Mouse (Mus musculus) kidney, adult 9 months (tissue): ENCODE measurements around the gene Trmt2a.
A peak's percentile ranks its signal among the peaks of the same experiment; 100 is the strongest.
"Not testable (repeated sequence)": the region's sequence is repeated elsewhere in the genome, so short reads cannot be mapped to it uniquely, and the experiment has no call there.

Source experiments
- DNase-seq: peaks from one replicate; pipeline ENCODE4 v3.0.0; 2022

Gene Trmt2a

DNA sequence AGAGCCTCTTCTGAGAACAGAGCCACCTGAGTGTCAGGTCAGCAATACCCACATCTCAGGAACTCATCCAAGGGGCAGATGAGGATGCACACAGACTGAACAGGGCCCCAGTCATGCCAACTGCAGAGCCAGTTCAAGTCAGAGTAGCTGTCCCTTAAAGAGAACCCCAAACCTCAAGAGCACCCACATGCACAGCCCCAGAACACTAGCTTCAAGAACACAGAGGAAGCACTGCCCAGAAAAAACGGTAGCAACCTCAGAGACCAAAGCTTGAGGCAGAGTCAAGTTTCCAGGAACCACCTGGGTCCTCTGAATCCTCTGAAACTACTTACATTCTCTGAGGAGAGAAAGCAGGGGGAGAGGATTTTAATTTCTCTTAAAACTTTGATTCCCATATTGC is 15.0 kb upstream of the Trmt2a start:
- no peak for DNase-seq

GRCm38 (mm10) chr16:18233919-18234670 is 14.4 kb upstream of the Trmt2a start:
- DNase-seq = no peak

DNA sequence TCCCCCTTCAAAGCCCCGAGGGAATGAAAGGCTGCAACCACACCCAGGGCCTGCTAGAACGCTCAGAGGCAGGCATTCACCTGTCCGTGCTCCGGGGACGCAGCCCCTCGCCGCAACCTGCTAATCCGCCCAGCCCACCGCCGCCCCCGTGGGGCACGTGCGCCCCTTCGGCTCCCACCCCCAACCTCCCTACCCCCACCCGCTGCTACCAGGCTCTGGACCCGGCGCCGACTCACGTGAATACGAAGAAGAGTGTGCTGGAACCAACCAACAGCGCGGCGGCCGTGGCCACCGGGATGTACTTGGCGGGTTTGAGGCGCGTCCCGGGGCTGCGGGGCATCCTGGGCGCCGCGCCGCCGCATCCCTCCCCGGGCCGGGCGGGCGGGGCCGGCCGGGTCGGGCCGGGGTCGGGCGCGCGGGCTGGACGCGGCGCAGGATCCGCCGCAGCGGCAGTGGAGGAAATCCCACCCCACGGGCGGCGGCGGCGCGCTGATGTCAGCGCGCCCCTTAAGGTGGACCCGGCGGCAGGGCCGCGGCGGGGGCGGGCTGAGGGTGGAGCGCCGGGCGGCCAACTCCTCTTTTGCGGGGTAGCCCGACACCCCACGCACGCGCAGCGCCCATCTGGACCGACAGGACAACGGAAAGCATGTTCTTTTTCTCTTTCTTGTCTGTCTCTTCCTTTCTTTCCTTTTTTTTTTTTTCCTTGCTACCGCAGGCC is 13.6 kb upstream of the Trmt2a start, which contains the start of gene Zdhhc8:
TSS of gene Zdhhc8 (minus strand) at position 466 of the 718 bp plus-strand sequence.
- DNase-seq = peak; percentile 35

GRCm38 (mm10) chr16:18235389-18236065 is 13.0 kb upstream of the Trmt2a start:
- peak; percentile 71 for DNase-seq

DNA sequence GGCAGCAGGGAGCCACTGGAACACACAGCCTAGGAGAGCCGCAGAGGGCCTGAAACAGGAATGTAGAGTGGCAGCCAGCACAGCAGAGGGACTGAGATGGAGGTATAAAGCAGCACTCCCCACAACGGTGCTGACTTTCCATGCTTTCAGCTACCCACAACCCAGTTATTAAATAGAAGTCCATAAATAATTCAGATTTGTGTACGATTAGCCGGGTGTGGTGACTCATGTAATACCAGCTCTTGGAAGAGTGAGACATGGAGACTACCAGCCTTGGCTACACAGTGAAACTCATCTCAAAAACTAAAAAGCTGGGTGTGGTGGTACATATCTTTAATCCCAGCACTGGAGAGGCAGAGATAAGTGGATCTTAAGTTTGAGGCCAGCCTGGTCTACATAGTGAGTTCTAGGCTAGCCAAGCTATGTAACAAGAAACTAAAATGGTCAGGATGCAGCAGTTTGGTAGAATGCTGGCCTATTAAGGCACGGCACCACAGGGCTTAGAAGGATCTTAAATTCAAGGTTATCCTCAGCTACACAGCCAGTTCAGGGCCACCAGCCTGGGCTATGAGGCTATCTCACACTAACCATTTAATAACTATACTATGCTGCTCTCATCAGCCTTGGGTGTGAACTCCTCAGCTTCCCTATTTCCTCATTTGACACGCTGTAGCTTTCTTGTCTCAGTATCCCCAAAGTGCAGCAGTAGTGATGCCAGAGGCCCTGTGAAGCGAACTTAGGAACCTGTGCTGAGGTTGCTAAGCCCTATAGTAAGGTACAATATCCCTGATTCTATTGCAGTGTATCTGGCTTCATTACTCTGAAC is 11.6 kb upstream of the Trmt2a start:
- no peak for DNase-seq

DNA sequence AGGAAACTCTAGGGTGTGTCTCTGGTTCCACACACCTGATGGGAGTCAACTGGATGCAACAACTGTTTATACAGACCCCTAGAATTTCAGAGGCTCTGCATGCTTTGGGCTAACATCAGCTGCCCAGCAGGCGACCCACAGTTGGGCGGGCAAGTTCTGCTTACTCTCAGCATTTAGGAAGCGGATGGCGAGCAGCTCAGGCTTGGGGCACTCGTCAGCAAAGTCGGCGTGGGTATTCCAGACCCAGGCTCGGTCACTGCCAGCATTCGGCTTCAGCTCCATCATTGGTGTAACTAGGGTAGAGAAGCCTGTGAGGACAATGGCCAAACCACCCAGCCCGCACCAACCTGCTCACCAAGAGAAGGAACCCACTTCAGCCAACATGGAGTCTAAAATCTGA is 6.9 kb upstream of the Trmt2a start:
- no peak for DNase-seq

DNA sequence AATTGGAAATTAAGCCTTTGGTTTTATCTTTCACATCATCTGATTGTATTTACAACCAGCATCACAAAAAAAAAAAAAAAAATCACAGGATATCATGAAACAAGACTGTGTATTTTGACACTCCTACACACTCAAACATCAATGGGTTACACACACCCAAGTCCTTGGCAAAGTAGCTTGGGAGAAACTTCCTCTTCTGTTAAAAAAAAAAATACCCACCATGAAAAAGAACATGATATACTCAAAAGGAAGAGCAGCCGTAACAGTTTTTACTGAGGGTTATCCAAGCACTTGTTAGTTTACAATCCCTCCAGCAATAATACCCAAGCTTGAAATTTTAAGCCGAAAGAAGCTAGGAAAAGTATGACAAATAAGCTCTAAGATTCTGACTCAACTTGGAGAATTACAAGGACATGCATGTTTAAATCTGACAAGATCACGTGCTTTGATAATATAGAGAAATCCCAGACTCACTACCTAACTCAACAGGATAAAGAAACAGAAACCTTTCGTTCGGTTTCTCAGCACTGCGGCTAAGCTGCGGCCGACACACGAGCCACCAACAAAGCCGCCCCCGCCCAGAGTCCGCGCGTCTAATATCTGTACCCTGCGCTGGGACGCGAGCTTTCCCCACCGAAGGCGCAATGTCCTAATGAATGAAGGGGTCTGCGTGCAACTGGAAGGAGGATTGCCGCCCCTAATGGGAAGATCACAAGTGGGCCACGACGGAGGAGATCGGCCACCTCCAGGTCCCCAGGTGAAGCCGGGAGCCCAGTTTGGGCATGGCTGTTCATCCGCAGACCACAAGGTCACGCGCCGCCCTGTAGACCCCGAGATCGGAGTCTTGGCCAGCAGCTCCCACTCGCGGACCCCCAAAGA is 719 bp upstream of the Trmt2a start:
- no peak for DNase-seq

DNA sequence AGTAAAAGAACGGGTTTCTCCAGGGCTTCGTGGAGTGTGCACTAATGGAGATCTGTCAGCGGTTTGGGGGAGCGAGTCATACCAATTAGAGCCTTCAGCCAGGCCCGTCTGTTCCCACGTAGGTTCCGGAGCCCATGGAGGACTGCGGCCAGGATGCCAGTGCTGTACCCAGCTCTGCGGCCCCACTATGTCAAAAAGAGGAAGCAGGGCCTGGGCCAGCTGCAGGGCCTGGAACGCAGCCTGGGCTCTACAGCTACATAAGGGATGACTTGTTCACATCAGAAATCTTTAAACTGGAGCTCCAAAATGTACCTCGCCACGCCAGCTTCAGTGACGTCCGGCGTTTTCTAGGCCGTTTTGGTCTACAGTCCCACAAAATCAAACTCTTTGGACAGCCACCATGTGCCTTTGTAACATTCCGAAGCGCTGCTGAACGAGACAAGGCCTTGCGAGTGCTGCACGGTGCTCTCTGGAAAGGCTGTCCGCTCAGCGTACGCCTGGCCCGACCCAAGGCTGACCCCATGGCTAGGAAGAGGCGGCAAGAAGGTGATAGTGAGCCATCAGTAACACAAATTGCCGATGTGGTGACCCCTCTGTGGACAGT is 987 bp downstream of the Trmt2a start:
- DNase-seq = peak; percentile 38

DNA sequence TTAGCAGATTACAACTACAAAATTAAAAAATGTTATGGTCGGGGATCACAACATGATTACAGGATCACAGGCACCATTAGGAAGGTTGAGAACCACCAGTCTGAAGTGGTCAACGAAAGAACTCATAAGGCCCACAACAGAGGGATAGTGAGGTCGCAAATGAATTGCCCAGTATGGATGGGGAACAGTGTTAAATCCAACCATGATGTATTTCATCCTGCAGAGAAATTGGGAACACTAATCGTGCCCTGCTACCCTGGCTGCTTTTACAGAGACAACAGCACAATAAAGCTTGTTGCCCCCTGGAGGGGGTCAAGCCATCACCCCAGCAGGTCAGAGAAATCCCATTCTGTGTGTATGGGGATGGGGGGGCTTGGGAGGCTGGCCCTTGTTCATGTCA is 1.8 kb downstream of the Trmt2a start:
- DNase-seq = no peak

DNA sequence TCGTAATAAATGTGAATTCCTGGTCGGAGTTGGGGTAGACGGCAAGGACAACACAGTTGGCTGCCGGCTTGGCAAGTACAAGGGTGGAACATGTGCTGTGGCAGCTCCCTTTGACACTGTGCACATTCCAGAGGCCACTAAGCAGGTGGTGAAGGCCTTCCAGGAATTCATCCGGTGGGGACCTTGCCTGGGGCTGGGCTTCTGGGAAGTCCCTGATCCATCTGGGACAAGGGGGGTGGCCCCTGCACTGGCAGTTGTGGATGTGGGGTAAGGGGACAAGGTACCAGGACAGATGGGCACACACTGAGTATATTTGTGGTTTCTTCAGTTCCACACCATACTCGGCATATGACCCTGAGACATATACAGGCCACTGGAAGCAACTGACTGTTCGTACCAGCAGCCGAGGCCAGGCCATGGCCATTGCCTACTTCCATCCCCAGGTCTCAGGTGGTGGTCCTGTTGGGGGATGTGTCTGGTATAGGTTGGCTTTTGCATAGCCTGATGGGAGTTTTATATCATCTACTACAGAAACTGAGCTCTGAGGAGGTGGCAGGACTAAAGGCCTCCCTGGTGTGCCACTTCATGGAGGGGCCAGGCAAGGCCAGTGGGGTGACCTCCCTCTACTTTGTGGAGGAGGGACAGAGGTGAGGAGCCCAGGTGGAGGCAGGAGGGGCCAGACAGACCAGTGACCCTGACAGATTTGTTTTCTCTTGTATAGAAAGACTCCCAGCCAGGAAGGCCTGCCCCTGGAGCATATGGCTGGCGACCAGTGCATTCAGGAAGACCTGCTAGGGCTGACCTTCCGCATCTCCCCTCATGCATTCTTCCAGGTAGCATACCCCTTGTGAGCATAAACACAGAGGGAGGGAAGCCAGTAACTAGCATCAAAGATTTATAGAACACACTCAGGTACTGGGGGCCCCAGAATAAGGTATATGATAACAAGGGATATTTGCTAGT is 2.6 kb downstream of the Trmt2a start:
- DNase-seq = no peak

DNA sequence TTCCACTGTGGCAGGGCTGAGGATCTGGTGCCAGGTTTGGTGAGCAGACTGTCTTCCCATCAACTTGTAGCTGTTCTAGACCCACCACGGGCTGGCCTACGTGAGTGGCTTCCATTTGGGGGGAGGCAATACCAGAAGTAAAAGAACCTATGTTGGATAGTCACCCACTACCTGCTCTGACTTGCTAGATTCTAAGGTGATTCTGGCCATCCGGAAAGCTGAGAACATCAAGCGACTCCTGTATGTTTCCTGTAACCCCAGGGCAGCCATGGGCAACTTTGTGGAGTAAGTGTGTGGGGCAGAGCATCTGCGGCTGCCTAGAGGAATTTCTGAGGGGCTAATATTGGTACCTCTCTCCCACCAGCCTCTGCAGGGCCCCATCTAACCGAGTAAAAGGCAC is 4.3 kb downstream of the Trmt2a start:
- no peak for DNase-seq

GRCm38 (mm10) chr16:18253866-18254265 is 5.4 kb downstream of the Trmt2a start:
- DNase-seq = no peak

DNA sequence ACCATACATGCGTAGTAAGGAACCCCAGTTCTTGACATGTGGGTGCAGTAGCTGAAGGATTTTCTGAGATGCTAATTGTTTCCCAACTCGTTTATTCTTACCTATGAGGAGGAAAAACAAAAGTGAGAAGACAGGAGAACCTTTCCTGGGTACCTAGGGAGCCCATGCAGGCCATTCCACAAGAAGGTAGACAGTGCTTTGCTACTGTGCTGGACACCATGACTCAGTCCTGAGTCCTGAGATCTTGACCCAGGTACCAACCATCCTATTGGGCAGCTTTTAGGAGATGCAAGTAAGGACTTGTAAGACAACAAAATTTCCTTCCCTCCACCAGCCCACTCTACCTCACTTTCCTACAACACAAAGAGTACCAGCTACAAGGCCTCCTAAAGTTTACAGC is 9.7 kb downstream of the Trmt2a start, which contains the start of gene Gm49776:
TSS of gene Gm49776 (minus strand) at position 101 of the 400 bp plus-strand sequence.
- no peak for DNase-seq

DNA sequence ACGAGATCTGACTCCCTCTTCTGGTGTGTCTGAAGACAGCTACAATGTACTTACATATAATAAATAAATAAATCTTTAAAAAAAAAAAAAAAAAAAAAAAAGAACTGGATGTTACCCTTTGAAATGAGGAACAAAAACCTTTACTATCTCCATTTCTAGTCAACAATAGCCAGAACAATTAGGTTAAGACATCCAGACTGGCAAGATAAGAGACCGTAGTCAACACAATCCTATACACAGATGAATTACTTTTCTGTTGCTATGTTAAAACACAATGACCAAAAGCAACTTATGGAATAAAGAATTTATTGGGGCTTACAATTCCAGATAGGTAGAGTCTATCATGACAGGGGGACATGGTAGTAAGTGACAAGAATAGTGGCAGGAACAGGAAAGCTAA is 16.5 kb downstream of the Trmt2a start:
- DNase-seq = no peak

GRCm38 (mm10) chr16:18268182-18268581 is 19.7 kb downstream of the Trmt2a start:
- no peak for DNase-seq

- no peak for DNase-seq
Measured at GRCm38 (mm10) chr16:18275166-18275565, 26.7 kb downstream of the Trmt2a start.

DNA sequence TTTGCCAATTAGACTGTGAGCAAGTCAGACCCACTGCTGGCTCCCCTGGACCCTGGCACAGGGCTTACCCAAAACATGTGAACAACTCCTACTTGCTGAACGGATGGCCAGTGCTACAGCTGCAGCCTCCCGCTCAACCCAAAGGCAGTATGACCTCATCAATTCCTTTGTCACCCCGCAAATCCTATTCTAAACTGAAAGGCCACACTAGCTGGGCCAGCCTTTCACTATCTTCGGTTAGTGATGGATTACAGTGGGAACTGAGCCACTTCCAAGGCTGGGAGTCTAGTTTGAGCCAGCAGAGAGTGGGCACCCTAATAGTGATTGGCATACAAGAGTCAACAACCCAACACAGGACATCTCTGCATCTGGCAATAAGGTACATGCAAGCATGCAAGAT is 39.7 kb downstream of the Trmt2a start:
- no peak for DNase-seq

DNA sequence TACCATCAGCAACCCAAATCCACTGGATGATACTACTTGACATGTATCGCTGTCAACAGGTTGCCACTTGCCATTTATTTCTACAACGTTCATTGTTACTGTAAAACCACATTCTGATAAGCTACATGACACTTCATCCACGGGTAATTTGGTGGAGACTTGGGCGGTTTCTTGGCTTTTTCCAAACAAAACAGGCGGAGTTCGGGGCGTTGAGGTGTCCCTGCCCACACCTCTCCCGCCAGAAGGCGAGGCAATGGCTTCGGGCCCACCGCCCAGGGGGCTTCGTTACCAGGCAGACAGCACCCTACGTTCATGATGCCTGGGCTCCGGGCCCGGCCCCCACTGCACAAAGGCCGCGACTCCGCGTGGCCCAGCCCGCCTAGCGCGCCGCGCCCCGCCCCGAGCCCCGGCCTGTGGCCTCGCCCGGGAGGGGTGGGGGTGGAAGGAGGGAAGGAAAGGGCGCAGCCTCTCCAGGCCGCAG is 40.1 kb downstream of the Trmt2a start:
- DNase-seq = no peak

DNA sequence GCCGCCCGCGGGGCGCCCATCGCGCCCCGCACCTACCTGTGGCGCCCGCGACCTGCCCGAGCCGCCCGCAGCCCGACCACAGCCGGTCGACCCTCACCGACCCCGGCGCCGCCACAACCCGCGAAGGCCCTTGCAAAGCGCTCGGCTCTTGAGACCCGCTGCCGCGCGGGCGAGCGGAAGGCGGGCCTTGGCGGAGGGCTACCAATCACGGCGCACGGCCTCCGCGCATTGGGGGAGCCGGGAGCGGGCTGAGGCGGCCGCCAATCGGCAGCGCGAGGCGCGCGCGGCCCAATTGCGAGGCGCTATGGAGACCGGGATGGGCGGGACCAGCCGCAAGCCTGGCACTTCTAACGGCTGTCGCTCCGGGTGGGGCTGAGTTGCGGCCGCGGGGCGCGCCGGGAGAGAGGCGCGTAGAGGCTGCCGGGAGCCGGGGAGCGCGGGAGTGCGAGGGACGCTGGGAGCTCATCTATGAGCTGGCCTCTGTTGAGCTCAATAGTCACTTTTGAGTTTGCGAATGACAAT is 40.6 kb downstream of the Trmt2a start, which contains the start of gene Dgcr8:
TSS of gene Dgcr8 (minus strand) at position 180 of the 522 bp plus-strand sequence.
- peak; percentile 98 for DNase-seq

DNA sequence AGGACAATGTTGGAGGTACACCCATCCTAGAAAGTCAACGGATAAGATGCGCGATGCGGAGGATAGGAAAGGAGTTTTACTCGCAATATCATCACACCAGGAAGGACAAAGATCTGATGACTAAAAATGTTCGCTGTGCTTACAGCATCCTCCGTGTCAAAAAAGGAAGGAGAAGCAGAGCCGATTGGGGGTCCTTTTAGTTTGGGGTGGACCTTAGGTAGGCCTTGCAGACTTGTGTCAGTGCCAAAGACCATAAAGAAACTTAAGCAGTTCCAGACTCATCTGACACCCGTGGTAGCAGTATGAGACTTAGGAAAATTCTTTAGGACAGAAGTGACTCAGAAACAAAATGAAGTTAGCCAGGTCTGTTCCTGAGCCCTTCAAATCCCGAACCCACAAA is 41.1 kb downstream of the Trmt2a start:
- DNase-seq = not testable (repeated sequence)
